Mouse (Mus musculus) adrenal gland, postnatal 10 days (tissue): ENCODE measurements around the gene Rgp1. TPM values are rescaled to one million over a fixed set of nuclear protein-coding genes. Genes with fewer than 3 reads are reported as not detected.

Experiments
- DNase-seq: peaks from one replicate; pipeline ENCODE4 v3.0.0; 2021; ENCODE audit warnings: mixed read lengths
- microRNA-seq: library from miRNA; unstranded; fragments of <30 nt; microRNA quantifications from one replicate; pipeline ENCODE4 v1.2.0, GENCODE M21; 2021
- total RNA-seq, 2 experiments: library from RNA; stranded (reverse); gene quantifications; 2 replicates each; pipeline ENCODE4 v1.2.3; 2021

Gene Rgp1
- total RNA-seq, 2 experiments from 2014 or later: 41.7 to 54.1 TPM

DNA sequence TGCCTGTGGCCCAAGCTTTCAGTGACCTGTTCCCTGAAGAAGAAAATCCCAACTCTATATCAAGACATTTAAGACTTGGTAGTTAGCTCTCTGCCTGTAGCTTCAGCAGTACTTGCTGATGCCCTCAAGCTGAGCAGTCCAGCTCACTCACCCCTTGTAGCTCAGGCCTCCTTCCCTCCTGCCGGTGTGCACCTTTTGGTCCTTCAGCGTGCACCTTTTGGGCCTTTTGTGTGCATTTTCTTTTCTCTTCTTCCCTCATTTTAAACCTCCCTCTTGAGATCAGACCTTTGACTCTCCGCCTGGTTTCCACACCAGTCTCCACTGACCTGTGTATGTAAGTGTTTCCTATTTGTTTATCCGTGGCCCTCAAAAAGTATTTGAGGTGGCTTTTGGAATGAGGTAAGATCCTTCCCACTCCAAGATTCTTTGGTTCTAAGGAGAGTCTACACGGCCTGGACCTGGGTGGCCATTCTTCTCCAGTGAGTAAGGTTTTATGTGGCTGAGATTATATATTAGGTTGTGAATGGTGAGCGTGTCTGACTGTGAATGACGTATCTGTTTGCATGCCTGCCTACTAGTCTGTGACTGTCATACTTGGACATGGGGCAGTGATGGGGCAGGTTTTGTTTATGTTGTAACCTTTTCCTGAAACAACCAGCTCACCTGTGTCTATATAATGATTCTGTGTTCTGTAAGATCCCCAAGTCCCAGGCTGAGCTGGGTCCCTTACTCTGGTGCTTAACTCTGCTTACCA lies 56.3 kb downstream of the Rgp1 start:
- no peak for DNase-seq

DNA sequence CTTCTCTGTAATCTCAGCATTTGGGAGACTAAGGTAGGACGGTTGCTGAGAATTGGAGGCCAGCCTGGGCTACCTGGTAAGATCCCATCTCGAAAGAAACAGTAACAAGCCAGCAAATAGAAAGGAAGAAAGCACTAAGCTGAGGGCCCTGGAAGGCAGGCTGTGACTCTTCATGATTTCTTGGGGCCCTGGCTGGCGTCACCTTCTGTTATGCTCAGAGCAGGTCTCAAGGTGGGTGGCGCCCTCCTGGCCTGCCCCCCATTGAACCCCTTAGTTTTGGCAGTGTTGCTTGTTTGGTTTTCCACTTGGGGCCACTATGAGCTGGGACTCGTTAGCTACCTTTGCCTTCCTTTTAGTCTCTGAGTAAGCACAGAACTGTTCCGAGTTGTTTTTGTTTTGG lies 58.2 kb downstream of the Rgp1 start:
- DNase-seq: no peak

Small RNAs within 50 kb of the gene (microRNA-seq; reads per million reads assigned to microRNA genes)
- 1.8 reads per million for gene Gm25262

Other genes starting within 250 kb of the Rgp1 start
- 10 to 100 TPM; 29.9 to 32.1 TPM for gene Rusc2, start 196.7 kb upstream of the Rgp1 start, total RNA-seq
- gene Fam166b, start 149.6 kb upstream of the Rgp1 start, total RNA-seq: under 1 TPM; 0.27 to 0.97 TPM
- 10 to 100 TPM; 55.3 to 58.2 TPM for gene Tesk1, start 136.8 kb upstream of the Rgp1 start, total RNA-seq
- gene Cd72, start 124.1 kb upstream of the Rgp1 start, total RNA-seq: 1 to 10 TPM; 1.9 to 3.2 TPM
- gene Sit1, start 95.0 kb upstream of the Rgp1 start, total RNA-seq: under 1 TPM; 0.51 to 0.64 TPM
- 10 to 100 TPM; 41.1 to 45.5 TPM for gene Ccdc107, start 85.8 kb upstream of the Rgp1 start, total RNA-seq
- gene Arhgef39, start 79.0 kb upstream of the Rgp1 start, total RNA-seq: 10 to 100 TPM in 1 of 2 experiments, 1 to 10 TPM in 1; 6.2 to 10.9 TPM
- under 1 TPM; 0.76 to 0.90 TPM for gene Car9, start 71.7 kb upstream of the Rgp1 start, total RNA-seq
- 100 to 1,000 TPM; 203 to 822 TPM for gene Tpm2, start 55.0 kb upstream of the Rgp1 start, total RNA-seq
- 100 to 1,000 TPM in 1 of 2 experiments, 10 to 100 TPM in 1; 90.4 to 108 TPM for gene Creb3, start 16.4 kb upstream of the Rgp1 start, total RNA-seq
- gene Tln1, start 16.0 kb upstream of the Rgp1 start, total RNA-seq: 100 to 1,000 TPM; 171 to 192 TPM
- gene Gba2, start 158 bp downstream of the Rgp1 start, total RNA-seq: 10 to 100 TPM; 10.5 to 15.4 TPM
- 1 to 10 TPM; 1.8 to 1.9 TPM for gene Msmp, start 5.8 kb downstream of the Rgp1 start, total RNA-seq
- 10 to 100 TPM; 30.1 to 48.3 TPM for gene Npr2, start 53.2 kb downstream of the Rgp1 start, total RNA-seq
- under 1 TPM; 0.57 to 0.79 TPM for gene Spag8, start 74.9 kb downstream of the Rgp1 start, total RNA-seq
- gene Hint2, start 77.8 kb downstream of the Rgp1 start, total RNA-seq: 100 to 1,000 TPM; 106 to 111 TPM
- gene Tmem8b, start 90.3 kb downstream of the Rgp1 start, total RNA-seq: 10 to 100 TPM in 1 of 2 experiments, 1 to 10 TPM in 1; 6.6 to 10.7 TPM
- under 1 TPM; 0.15 to 0.36 TPM for gene Fam221b, start 90.4 kb downstream of the Rgp1 start, total RNA-seq
- gene Olfr70, start 122.1 kb downstream of the Rgp1 start, total RNA-seq: not detected
- not detected for gene Olfr71, start 131.5 kb downstream of the Rgp1 start, total RNA-seq
- gene Hrct1, start 148.5 kb downstream of the Rgp1 start, total RNA-seq: 1 to 10 TPM; 5.5 to 6.0 TPM
- 1 to 10 TPM; 4.1 to 4.3 TPM for gene Spaar, start 151.3 kb downstream of the Rgp1 start, total RNA-seq
- gene Olfr159, start 192.3 kb downstream of the Rgp1 start, total RNA-seq: not detected
- not detected for gene Olfr156, start 245.2 kb downstream of the Rgp1 start, total RNA-seq